Mouse (Mus musculus) bone marrow, adult 2 months (tissue): ENCODE measurements at regions not wholly inside any gene's neighbourhood (a gene's known extent, or its start where the extent isn't known, plus 50 kb on each side); places are given as distances from the start of the nearest gene placed in this dataset.

Experiments
- H3K27ac ChIP-seq: fragments of 200-500 bp; 2 replicates; pipeline ENCODE4 v1.5.1; 2012; ENCODE audit warnings: low read depth, mild to moderate bottlenecking, control low read depth, inconsistent platforms, low read length; ENCODE audit not compliant: control insufficient read depth, poor library complexity, insufficient read depth
- H3K4me1 ChIP-seq: fragments of 200-500 bp; 2 replicates; pipeline ENCODE4 v1.6.1; 2011; ENCODE audit warnings: low read length; ENCODE audit not compliant: control insufficient read depth, insufficient read depth
- H3K4me3 ChIP-seq: fragments of 200-500 bp; replicated peaks from 2 replicates; pipeline ENCODE3; 2011; ENCODE audit warnings: mild to moderate bottlenecking, low read depth, low read length, control low read depth; ENCODE audit not compliant: control insufficient read depth
- CTCF ChIP-seq: fragments of 200-500 bp; IDR thresholded peaks from 2 replicates; pipeline ENCODE4 v1.5.1; 2011; ENCODE audit warnings: low read length, control low read depth; ENCODE audit not compliant: control insufficient read depth, insufficient read depth
- POLR2A ChIP-seq: fragments of 200-500 bp; IDR thresholded peaks from 2 replicates; pipeline ENCODE4 v1.6.1; 2011; ENCODE audit warnings: low read depth, mild to moderate bottlenecking, control low read depth, low read length, borderline replicate concordance; ENCODE audit not compliant: control insufficient read depth
- whole genome bisulfite sequencing: fragments of 180-500 bp; shearing (Covaris S2); methylation state at CpG from one replicate; pipeline ENCODE4 v1.1.7; 2018; 5-methylcytosine and 5-hydroxymethylcytosine counted together

GRCm38 (mm10) chr5:52061226-52061625 lies 129.1 kb downstream of the Dhx15 start:
- Histone ChIP-seq H3K4me3 (no peak overlapping the region), H3K4me1 (no peaks in the 10 kb centered on the region), H3K27ac (no peak overlapping the region)
- WGBS: 81% methylated on average over 6 of the region's 6 CpGs
- TF ChIP-seq POLR2A (no peak), CTCF (no peak)

- no peaks in the 10 kb centered on the region for H3K4me1 ChIP-seq
- WGBS: 79% methylated on average over 1 of the region's 1 CpGs
- H3K4me3 ChIP-seq: no peak overlapping the region
- H3K27ac ChIP-seq: no peak overlapping the region
- TF ChIP-seq POLR2A (no peak), CTCF (no peak)
Observed at GRCm38 (mm10) chr5:52057261-52057660, 133.1 kb downstream of the Dhx15 start.

- TF ChIP-seq CTCF (no peak), POLR2A (no peak)
- H3K27ac ChIP-seq: no peak overlapping the region
- WGBS: 82% methylated on average over 4 of the region's 4 CpGs
- H3K4me1 ChIP-seq: no peaks in the 10 kb centered on the region
- H3K4me3 ChIP-seq: no peak overlapping the region
Observed at GRCm38 (mm10) chr5:52052072-52052465, 138.2 kb downstream of the Dhx15 start.

- no peak overlapping the region for H3K27ac ChIP-seq
- no peak overlapping the region for H3K4me3 ChIP-seq
- 69% methylated on average over 10 of the region's 10 CpGs for WGBS
- H3K4me1 ChIP-seq: no peaks in the 10 kb centered on the region
- TF ChIP-seq POLR2A (no peak), CTCF (no peak)
Observed at GRCm38 (mm10) chr5:52051383-52052071, 138.8 kb downstream of the Dhx15 start.

GRCm38 (mm10) chr5:52048790-52049189 lies 141.5 kb downstream of the Dhx15 start:
- Histone ChIP-seq H3K27ac (no peak overlapping the region), H3K4me1 (no peaks in the 10 kb centered on the region), H3K4me3 (no peak overlapping the region)
- TF ChIP-seq CTCF (no peak), POLR2A (no peak)
- 75% methylated on average over 1 of the region's 1 CpGs for WGBS

- Histone ChIP-seq H3K4me3 (no peak overlapping the region), H3K4me1 (no peaks in the 10 kb centered on the region), H3K27ac (no peak overlapping the region)
- no peak for TF ChIP-seq CTCF
- no peak for TF ChIP-seq POLR2A
- WGBS: 25% methylated on average over 3 of the region's 3 CpGs
Observed at GRCm38 (mm10) chr5:52046704-52047103, 143.6 kb downstream of the Dhx15 start.

GRCm38 (mm10) chr5:52044101-52044500 lies 146.2 kb downstream of the Dhx15 start:
- no peak overlapping the region for H3K4me3 ChIP-seq
- H3K27ac ChIP-seq: no peak overlapping the region
- H3K4me1 ChIP-seq: no peaks in the 10 kb centered on the region; the same call in 1 of the 2 replicates
- no peak for TF ChIP-seq POLR2A
- no peak for TF ChIP-seq CTCF
- 56% methylated on average over 3 of the region's 3 CpGs for WGBS

GRCm38 (mm10) chr5:52041447-52041846 lies 148.9 kb downstream of the Dhx15 start:
- no peak for TF ChIP-seq CTCF
- TF ChIP-seq POLR2A: no peak
- no peak overlapping the region for H3K4me3 ChIP-seq
- no peaks in the 10 kb centered on the region; the same call in 1 of the 2 replicates for H3K4me1 ChIP-seq
- WGBS: 63% methylated on average over 3 of the region's 3 CpGs
- no peak overlapping the region for H3K27ac ChIP-seq
